Mouse (Mus musculus) hindbrain, embryonic 13.5 days (tissue): ENCODE data around the gene Olfr516. TPM values are rescaled to one million over a fixed set of nuclear protein-coding genes. Genes with fewer than 3 reads are reported as not detected.
"Not testable (repeated sequence)": the region's sequence is repeated elsewhere in the genome, so short reads cannot be mapped to it uniquely, and the experiment has no call there.

Experiments used
- ATAC-seq: fragments of 200-750 bp; cut with Nextera tagmentation; 2 replicates; pipeline ENCODE4 v1.8.0; 2017; ENCODE audit warnings: moderate TSS enrichment; ENCODE audit not compliant: low FRiP score
- H3K27ac ChIP-seq: fragments of 300-500 bp; sonication (generic); 2 replicates; pipeline ENCODE4 v1.5.1; 2015; ENCODE audit warnings: inconsistent platforms, mild to moderate bottlenecking, moderate library complexity
- H3K27me3 ChIP-seq: fragments of 300-500 bp; sonication (generic); 2 replicates; pipeline ENCODE4 v1.6.1; 2015; ENCODE audit warnings: mild to moderate bottlenecking, inconsistent platforms
- H3K36me3 ChIP-seq: fragments of 300-500 bp; sonication (generic); 2 replicates; pipeline ENCODE4 v1.6.1; 2015; ENCODE audit warnings: mild to moderate bottlenecking, inconsistent platforms
- H3K4me1 ChIP-seq: fragments of 300-500 bp; sonication (generic); replicated peaks from 2 replicates; pipeline ENCODE4 v1.6.1; 2015; ENCODE audit warnings: inconsistent platforms
- H3K4me2 ChIP-seq: fragments of 300-500 bp; sonication (generic); 2 replicates; pipeline ENCODE4 v1.6.1; 2015; ENCODE audit warnings: inconsistent platforms, mild to moderate bottlenecking, moderate library complexity
- H3K4me3 ChIP-seq: fragments of 300-500 bp; sonication (generic); 2 replicates; pipeline ENCODE4 v1.5.1; 2015; ENCODE audit warnings: mild to moderate bottlenecking, inconsistent platforms
- H3K9ac ChIP-seq: fragments of 300-500 bp; sonication (generic); 2 replicates; pipeline ENCODE4 v1.6.1; 2015; ENCODE audit warnings: mild to moderate bottlenecking, inconsistent platforms
- H3K9me3 ChIP-seq: fragments of 300-500 bp; sonication (generic); 2 replicates; pipeline ENCODE4 v1.6.1; 2016; ENCODE audit warnings: inconsistent platforms
- WGBS: fragments of 180-500 bp; shearing (Covaris S2); methylation state at CpG from one replicate; pipeline ENCODE4 v1.1.7; 2015; 5-methylcytosine and 5-hydroxymethylcytosine counted together
- polyA plus RNA-seq: library from polyadenylated mRNA; unstranded; fragments of >200 nt; fragmentation: Nextera tagmentation; extraction: Ambion mirVana; gene quantifications from 2 replicates; pipeline ENCODE4 v1.2.1, GENCODE M21; 2015

Gene Olfr516
- polyA plus RNA-seq = not detected in 2 replicates

GRCm38 (mm10) chr7:108850429-108850828 lies at the start of gene Olfr516:
TSS of gene Olfr516 (minus strand) at chr7:108850529.
- Histone ChIP-seq H3K4me3 (no peak within 1 kb of the TSS), H3K27me3 (no peaks in the 10 kb centered on the region), H3K9ac (no peak within 1 kb of the TSS), H3K36me3 (no peaks in the 10 kb centered on the region), H3K27ac (no peak within 1 kb of the TSS), H3K4me2 (no peak within 1 kb of the TSS), H3K9me3 (no peaks in the 10 kb centered on the region), H3K4me1 (no peaks in the 10 kb centered on the region)
- ATAC-seq = no peak
- 95% methylated on average over 2 of the region's 2 CpGs for WGBS

- Histone ChIP-seq H3K36me3 (no peaks in the 10 kb centered on the region), H3K9ac (no peak within 1 kb of the TSS), H3K27ac (no peak within 1 kb of the TSS), H3K9me3 (no peaks in the 10 kb centered on the region), H3K4me2 (no peak within 1 kb of the TSS), H3K27me3 (no peaks in the 10 kb centered on the region), H3K4me3 (no peak within 1 kb of the TSS), H3K4me1 (no peaks in the 10 kb centered on the region)
- 92% methylated on average over 5 of the region's 5 CpGs for WGBS
- no peak for ATAC-seq
These were observed 44.0 kb upstream of the Olfr516 start, which contains the start of gene Olfr519 for GRCm38 (mm10) chr7:108894320-108894719. TSS of gene Olfr519 (minus strand) at chr7:108894420.

GRCm38 (mm10) chr7:108884906-108885305 lies 34.6 kb upstream of the Olfr516 start, which contains the start of gene Olfr518:
TSS of gene Olfr518 (minus strand) at chr7:108885006.
- ATAC-seq = no peak
- no peaks in the 10 kb centered on the region for H3K9me3 ChIP-seq
- WGBS = 80% methylated on average over 4 of the region's 4 CpGs
- H3K27me3 ChIP-seq = no peaks in the 10 kb centered on the region
- H3K9ac ChIP-seq = no peak within 1 kb of the TSS
- H3K4me1 ChIP-seq = no peaks in the 10 kb centered on the region
- H3K4me2 ChIP-seq = no peak within 1 kb of the TSS
- no peak within 1 kb of the TSS for H3K4me3 ChIP-seq
- no peaks in the 10 kb centered on the region for H3K36me3 ChIP-seq
- no peak within 1 kb of the TSS for H3K27ac ChIP-seq

GRCm38 (mm10) chr7:108872279-108872678 lies 21.9 kb upstream of the Olfr516 start, which contains the start of gene Olfr517:
TSS of gene Olfr517 (minus strand) at chr7:108872379.
- H3K4me3 ChIP-seq = no peak within 1 kb of the TSS
- no peak within 1 kb of the TSS for H3K4me2 ChIP-seq
- H3K27ac ChIP-seq = no peak within 1 kb of the TSS

GRCm38 (mm10) chr7:108825897-108826296 lies 24.4 kb downstream of the Olfr516 start, which contains the start of gene Olfr514:
TSS of gene Olfr514 (minus strand) at chr7:108825997.
- Histone ChIP-seq H3K27ac (no peak within 1 kb of the TSS), H3K27me3 (no peaks in the 10 kb centered on the region), H3K9me3 (no peaks in the 10 kb centered on the region), H3K36me3 (no peaks in the 10 kb centered on the region), H3K9ac (no peak within 1 kb of the TSS), H3K4me1 (no peaks in the 10 kb centered on the region), H3K4me2 (no peak within 1 kb of the TSS), H3K4me3 (no peak within 1 kb of the TSS)
- ATAC-seq = no peak

More at GRCm38 (mm10) chr7:108872279-108872678, 21.9 kb upstream of the Olfr516 start, which contains the start of gene Olfr517:
- Histone ChIP-seq H3K4me1 (no peaks in the 10 kb centered on the region), H3K36me3 (no peaks in the 10 kb centered on the region), H3K9me3 (no peaks in the 10 kb centered on the region), H3K9ac (no peak within 1 kb of the TSS), H3K27me3 (no peaks in the 10 kb centered on the region)
- WGBS = 69% methylated on average over 2 of the region's 2 CpGs
- ATAC-seq = no peak

DNA sequence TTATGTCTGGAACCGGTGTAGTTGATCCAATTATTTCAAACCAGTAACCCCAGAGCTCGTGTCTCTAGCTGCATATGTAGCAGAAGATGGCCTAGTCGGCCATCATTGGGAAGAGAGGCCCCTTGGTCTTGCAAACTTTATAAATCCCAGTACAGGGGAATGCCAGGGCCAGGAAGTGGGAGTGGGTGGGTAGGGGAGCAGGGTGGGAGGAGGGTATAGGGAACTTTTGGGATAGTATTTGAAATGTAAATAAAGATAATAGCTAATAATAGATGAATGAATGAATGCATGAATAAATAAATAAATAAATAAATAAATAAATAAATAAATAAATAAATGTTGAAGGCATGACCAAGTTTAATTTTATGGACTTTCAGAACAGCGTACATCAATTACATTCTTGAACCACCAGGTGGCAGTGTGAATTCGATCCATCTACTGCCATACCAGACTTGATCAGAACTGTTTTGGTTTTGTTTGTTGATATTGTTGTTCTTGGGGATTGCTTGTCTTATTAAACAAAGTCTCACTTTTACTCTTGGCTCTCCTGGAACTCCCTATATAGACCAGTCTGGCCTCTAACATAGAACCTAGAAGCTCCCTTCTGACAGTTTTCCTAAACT lies 35.6 kb downstream of the Olfr516 start:
- H3K9ac ChIP-seq, H3K27ac ChIP-seq, H3K4me1 ChIP-seq, ATAC-seq, H3K9me3 ChIP-seq, H3K36me3 ChIP-seq, H3K4me2 ChIP-seq, H3K27me3 ChIP-seq, H3K4me3 ChIP-seq: not testable (repeated sequence)
- 56% methylated on average over 5 of the region's 5 CpGs for WGBS

DNA sequence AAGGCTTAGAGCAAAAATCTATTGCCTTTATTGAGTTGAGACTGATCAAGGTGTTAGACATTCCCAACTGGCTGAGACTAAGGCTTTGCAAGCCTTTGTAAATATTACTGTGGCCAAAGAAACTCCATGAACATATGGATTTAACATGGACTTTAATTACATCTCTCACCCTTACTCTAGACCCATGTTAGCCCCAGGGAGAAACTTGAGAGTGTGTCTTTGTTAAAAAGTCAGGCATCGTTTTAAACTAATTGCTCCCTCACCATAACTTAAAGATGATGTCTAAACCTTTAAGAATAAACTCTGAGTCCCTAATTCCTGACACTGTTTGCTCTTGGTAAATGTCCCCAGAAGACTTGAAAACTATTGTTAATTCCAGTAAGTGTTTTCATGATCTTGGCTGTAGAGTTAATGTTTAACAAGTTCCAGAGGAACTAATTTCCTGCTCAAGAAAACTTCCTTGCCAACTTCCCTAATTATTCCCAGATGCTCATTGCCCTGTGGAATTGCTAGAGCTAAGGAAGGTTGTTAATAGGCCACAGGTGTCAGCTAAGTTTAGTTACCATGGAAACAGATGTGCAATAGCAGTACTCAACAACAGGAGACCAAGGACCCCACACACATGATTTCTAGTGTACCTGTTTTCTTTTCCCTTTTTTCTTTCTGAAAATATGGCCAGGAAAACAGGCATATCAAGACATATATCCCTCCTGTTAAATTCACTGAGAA lies 53.0 kb downstream of the Olfr516 start:
- Histone ChIP-seq H3K27ac (no peak overlapping the region), H3K4me1 (no peaks in the 10 kb centered on the region), H3K9me3 (no peaks in the 10 kb centered on the region), H3K27me3 (no peaks in the 10 kb centered on the region), H3K4me3 (no peak overlapping the region), H3K36me3 (no peaks in the 10 kb centered on the region), H3K4me2 (no peak overlapping the region), H3K9ac (no peak overlapping the region)
- no peak for ATAC-seq
- 62% methylated on average over 1 of the region's 1 CpGs for WGBS

Other genes with a start within 250 kb of the Olfr516 start
- not detected in 2 replicates for gene Olfr506, start 239.7 kb downstream of the Olfr516 start, polyA plus RNA-seq
- gene Olfr507, start 228.7 kb downstream of the Olfr516 start, polyA plus RNA-seq = not detected in 2 replicates
- not detected in 2 replicates for gene Olfr508, start 220.5 kb downstream of the Olfr516 start, polyA plus RNA-seq
- 0.05 and 0.06 TPM in 2 replicates for gene Olfr509, start 198.6 kb downstream of the Olfr516 start, polyA plus RNA-seq
- gene Olfr510, start 184.1 kb downstream of the Olfr516 start, polyA plus RNA-seq = not detected in 2 replicates
- gene Olfr512, start 137.2 kb downstream of the Olfr516 start, polyA plus RNA-seq = not detected in 2 replicates
- gene Olfr513, start 99.6 kb downstream of the Olfr516 start, polyA plus RNA-seq = not detected in 2 replicates
- gene Olfr514, start 24.5 kb downstream of the Olfr516 start, polyA plus RNA-seq = not detected in 2 replicates
- not detected in 2 replicates for gene Olfr517, start 21.9 kb upstream of the Olfr516 start, polyA plus RNA-seq
- not detected in 2 replicates for gene Olfr518, start 34.5 kb upstream of the Olfr516 start, polyA plus RNA-seq
- gene Olfr519, start 43.9 kb upstream of the Olfr516 start, polyA plus RNA-seq = not detected in 2 replicates
- 0.04 TPM in 1 of 2 replicates, not detected in the other for gene Nlrp10, start 79.6 kb upstream of the Olfr516 start, polyA plus RNA-seq
- gene Eif3f, start 83.9 kb upstream of the Olfr516 start, polyA plus RNA-seq = 78.4 and 80.6 TPM in 2 replicates
- gene Tub, start 99.8 kb upstream of the Olfr516 start, polyA plus RNA-seq = 41.3 and 42.7 TPM in 2 replicates
- gene Ric3, start 232.8 kb upstream of the Olfr516 start, polyA plus RNA-seq = 28.3 and 30.1 TPM in 2 replicates